Mouse (Mus musculus) kidney, postnatal 36 days (tissue): ENCODE data around the gene Rprd1b.

ENCODE experiments used
- DNase-seq, 2 experiments: peaks; one replicate each; pipeline ENCODE4 v3.0.0; 2021 to 2022; ENCODE audit warnings: mixed read lengths in 2 of 2

Gene Rprd1b

GRCm38 (mm10) chr2:158151077-158151476 is 122.8 kb downstream of the Rprd1b start:
- no peak for DNase-seq

DNA sequence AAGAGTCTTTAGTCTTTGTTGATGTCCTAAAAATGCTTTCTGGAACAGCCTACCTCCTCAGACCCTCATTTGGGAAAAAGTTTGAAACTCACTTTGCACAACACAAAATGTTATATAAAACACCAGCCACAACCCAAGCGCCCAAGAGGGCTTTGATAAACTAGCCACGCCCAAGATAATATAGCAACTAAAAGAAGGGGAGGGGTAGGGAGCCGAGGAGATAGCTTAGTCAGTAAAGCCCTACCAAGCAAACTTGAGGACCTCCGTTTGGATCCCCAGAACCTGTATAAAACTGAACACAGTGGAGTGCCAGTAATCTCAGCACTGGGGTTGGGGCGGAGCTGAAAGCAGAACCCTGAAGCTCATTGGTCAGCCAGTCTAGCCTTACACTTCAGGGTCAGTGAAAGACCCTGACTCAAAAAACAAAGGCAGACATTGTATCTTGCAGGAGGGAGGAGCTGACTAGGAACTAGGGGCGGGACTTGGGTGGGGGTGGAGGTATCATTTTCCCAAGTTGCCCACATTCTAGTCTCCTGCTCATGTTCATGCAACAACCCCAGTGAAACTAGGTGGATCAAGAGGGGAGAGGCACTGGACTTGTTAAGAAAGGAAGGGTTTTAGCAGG is 124.5 kb downstream of the Rprd1b start:
- DNase-seq, result no peak

DNA sequence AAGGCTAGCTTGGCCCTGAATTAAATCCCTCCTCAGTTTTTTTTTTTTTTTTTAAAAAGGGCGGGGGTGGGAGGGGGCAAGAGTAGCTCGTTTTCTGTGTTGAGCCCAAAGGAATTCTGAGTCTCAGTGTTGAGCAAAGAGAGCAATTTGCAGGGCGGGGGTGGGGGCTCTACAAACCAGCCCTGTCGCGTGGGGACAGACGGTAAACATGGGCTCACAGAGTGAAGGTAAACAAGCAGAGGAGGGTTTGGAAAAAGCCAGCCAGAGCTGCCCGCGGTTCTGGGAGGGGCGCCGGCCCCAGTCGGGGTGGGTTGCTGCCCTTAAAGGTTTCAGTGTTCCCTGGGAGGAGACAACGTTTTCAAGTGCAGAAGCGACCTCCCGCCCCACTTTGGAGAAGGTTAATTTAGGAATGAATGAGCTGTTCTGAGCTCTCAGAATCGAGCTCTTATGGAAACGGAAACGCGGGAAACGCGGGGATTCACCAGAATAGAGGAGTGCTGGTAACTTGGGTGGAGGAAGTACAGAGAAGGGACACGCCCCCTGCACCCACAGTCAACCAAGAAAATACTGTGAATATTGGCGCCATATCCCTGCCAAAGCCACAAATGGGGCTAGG is 125.5 kb downstream of the Rprd1b start:
- peak in 1 of 2 experiments; percentile 45 for DNase-seq

- no peak for DNase-seq
Observed at GRCm38 (mm10) chr2:158154641-158155040, 126.3 kb downstream of the Rprd1b start.

- no peak for DNase-seq
Observed at GRCm38 (mm10) chr2:158155101-158155500, 126.8 kb downstream of the Rprd1b start.

DNA sequence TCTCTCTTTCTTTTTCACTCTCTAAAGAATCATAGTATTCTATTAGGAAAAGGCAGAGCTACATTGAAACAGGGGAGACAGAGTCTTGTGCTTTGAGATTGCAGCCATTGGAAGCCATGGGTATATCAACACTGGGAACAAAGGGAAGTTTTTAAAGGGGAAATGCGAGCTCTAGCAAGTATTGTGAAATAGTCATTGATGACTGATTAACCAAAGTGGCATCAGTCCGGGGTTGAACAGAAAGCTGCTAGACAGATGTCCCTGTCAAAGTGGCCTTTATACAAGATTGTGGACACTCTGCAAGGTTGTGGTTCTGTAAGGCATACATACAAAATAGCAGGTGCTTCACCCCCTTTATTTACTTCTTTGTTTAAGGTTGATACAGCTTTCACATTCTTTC is 127.3 kb downstream of the Rprd1b start:
- no peak for DNase-seq

DNA sequence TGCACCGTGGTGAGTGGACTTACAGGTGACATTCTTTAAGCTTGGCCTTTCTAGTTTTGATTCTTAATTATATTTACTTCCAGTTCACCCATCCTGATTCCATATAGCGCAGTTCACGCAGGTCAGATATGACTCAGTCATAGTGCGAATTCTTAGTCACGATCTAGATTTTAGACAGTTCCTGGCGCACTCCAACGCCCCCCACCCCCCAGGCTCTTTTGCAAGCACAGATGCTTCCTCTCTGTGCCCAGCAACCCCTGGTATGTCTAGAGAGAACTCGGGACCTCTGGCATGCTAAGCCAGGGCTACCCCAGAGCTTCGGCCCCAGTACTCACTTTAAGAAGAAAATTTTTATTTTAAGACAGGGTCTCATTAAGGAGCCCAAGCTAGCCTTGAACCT is 128.2 kb downstream of the Rprd1b start:
- no peak for DNase-seq

DNA sequence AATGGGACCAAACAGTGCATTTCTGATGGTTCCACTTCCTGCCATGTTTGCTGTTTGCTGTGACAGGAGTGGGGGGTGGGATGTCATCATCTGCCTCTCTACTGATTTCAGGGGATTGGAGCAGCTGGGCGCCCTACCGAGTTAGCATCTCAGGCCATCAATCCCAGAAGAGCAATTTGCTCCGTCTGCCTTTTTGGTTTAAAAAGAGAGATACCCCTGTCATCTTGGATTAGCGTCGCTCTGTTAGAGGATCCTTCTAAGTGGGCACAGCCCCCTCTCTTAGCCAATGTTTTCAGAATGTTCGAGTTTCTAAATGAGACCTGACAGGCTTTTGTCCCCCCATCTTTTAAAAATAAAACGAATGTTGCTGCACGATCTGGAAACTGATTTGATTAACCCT is 129.4 kb downstream of the Rprd1b start:
- DNase-seq, result no peak

GRCm38 (mm10) chr2:158159376-158160235 is 131.3 kb downstream of the Rprd1b start:
- peak; percentile 56 to 65 for DNase-seq

GRCm38 (mm10) chr2:158161761-158162160 is 133.5 kb downstream of the Rprd1b start:
- DNase-seq, result no peak

DNA sequence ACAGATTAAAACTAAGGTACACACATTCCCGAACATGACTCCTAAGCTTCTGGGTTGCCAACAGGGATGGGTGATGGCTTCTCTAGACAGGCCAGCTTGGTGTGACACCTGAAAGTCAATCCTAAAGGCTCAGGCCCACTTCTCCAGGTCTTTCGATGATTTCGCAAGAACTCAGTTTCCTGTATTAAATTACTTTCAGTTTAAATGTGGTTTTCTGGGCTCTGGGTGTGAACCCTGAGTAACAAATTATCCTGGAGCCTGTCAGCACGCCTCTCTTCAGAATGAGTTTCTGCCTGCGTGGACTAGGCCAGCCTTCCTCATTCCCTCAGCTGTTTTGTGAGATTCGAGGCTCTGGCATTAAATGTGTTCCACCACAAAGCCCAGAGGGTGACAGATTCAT is 134.7 kb downstream of the Rprd1b start:
- no peak for DNase-seq

- DNase-seq, result peak in 1 of 2 experiments; percentile 15
Observed at GRCm38 (mm10) chr2:158165776-158166175, 137.5 kb downstream of the Rprd1b start.

DNA sequence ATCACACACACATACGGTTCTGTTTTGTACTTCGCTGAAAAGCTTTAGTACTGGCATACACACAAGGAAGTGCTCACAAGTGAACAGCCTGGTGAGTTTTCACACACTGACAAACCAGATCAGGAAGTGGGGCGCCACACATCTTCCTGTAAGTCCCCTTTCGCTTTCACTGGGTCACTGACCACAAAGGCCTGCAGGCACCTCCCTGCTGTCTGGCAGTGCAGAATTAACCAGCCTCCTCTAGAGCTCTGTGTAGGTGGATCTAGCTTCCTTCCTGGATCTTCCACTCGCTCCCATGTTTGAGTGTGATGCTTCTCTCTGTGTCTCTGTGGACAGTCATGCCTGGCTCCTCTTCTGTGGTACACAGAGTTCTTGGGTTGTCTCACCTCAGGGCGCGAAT is 138.3 kb downstream of the Rprd1b start:
- peak; percentile 64 to 72 for DNase-seq

DNA sequence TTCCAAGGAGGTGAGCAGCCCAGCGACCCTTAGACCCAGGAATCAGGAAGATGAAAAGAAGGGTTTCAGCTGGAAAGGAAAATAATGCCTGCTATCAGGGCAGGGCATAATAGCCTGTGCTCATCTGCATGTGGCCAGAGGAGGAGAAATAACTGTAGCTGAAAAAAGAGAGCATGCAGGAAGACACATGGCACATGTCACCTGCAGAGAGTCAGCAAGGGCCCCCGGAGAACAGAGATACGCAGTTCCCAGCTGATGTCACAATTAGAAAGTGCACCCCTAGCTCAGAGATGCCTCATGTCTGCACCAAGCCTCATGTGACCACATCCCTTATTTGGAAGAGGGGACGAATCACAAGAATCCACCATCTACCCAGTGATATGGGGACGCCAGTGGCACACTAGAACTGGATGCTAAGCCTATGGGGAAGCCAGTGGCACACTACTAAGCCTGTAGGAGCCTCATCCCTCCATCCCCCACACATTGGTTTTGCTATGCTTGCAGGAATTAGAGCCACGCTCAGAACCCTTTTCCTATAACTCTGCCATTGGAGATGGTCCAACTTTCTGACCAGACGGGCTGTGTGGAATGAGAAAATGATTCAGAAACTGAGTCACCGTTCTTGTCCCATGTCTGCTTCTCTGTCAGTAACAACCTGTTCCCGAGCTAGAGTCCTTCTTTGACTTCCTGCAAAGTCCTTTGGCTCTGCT is 139.4 kb downstream of the Rprd1b start:
- no peak for DNase-seq

DNA sequence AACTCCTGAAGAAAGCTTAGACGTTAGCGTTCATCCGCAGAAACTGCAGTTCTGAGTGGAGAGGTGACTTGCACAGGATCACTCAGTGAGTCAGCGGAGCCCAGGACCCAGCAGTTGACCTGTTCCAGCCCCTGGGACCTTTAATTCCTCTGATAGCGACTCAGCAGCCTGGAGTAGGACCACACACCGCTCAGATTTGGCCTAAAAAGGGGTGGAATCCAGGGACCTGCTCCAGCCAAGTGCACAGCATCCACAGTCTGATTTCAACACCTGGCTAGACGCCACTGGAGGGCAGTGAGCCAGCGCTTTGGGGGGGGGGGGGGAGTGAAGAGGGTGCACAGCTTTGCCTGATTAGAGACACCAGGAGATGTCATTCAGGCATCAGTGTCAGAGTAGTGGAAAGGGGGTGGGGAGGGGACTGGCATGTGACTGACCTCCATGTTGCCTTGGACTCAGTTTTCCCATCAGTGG is 140.5 kb downstream of the Rprd1b start:
- no peak for DNase-seq

GRCm38 (mm10) chr2:158169351-158169750 is 141.1 kb downstream of the Rprd1b start:
- DNase-seq, result no peak

DNA sequence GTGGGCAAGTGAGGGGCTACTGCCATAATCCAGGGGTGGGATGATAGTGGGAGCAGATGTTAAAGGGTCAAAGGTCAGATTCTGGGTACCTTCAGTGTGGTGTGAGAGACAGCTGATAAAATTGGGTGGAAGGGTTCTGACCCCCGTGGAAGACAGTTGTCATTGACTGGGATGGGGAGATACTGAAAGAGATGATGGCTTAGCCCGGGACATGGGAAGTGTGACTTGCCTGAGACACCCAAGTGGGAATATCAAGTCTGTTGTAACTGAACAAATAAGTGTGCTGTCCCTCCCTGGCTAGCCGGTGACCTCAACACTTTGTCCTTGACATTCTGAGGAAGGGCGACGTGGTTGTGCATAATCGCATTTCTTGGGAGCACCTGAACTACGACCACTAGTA is 141.5 kb downstream of the Rprd1b start:
- DNase-seq, result no peak

DNA sequence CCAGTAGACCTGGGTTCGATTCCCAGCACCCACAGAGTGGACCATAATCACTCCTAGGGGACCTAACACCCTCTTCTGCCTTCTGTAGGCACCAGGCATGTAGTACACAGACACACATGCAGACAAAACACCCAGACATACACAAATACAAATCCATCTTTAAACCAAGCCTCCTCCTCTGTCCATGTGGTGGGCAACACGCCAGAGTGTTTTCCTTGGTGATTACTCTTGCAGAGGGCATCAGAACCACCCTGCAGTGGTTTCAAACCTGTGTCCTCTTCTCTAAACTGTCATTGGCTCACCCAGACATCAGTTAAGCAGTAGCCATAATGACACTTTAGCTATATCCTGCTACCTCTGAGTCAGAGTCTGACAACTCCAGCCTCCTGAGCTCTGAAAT is 142.1 kb downstream of the Rprd1b start:
- no peak for DNase-seq

DNA sequence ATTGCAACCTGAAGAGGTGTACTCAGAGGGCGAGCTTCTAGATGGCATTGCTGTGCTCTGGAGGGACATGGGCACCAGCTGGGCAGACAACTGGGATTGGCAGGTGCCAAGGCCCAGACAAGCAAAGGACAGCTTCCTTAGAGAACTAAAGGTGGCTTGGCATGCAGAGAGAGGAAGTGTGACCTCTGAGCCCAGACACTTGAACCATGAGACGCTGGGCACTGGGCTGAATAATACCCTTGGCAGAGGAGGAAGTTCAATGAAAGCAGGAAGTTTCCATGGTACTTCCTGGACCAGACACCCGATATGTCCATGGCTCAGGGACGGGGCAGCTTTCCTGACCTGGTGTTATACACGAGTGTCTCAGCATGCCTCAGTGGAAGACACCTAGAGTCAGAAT is 146.1 kb downstream of the Rprd1b start:
- DNase-seq, result peak in 1 of 2 experiments; percentile 53

DNA sequence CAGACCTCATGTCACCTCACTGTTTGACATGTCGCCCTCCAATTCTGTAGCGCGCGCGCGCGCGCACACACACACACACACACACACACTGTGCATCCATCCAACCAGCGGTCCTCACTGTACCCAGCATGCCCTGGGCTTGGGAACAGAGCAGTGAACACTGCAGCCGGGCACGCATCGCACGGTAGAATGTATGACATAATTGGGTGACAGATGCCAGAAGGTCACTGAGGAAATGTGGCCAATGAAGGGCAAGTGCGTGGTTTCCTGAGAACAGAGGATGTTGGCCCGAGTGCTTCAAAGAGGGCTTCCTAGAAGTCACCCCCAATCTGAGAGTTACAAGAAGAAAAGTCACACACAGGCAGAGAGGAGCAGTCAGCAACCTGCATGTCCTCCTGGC is 146.7 kb downstream of the Rprd1b start:
- DNase-seq, result no peak

- no peak for DNase-seq
Observed at GRCm38 (mm10) chr2:158175433-158175832, 147.1 kb downstream of the Rprd1b start.

- no peak for DNase-seq
Observed at GRCm38 (mm10) chr2:158176763-158177162, 148.5 kb downstream of the Rprd1b start.

- DNase-seq, result no peak
Observed at GRCm38 (mm10) chr2:158177574-158177973, 149.3 kb downstream of the Rprd1b start.
